Mouse (Mus musculus): ENCODE results near the gene Samsn1. TPM values are rescaled to one million over a fixed set of nuclear protein-coding genes. Genes with fewer than 3 reads are reported as not detected.
"Not testable (repeated sequence)": the region's sequence is repeated elsewhere in the genome, so short reads cannot be mapped to it uniquely, and the experiment has no call there.

Gene Samsn1
- total RNA-seq, 2 experiments from 2014 or later = 0.19 to 0.23 TPM

DNA sequence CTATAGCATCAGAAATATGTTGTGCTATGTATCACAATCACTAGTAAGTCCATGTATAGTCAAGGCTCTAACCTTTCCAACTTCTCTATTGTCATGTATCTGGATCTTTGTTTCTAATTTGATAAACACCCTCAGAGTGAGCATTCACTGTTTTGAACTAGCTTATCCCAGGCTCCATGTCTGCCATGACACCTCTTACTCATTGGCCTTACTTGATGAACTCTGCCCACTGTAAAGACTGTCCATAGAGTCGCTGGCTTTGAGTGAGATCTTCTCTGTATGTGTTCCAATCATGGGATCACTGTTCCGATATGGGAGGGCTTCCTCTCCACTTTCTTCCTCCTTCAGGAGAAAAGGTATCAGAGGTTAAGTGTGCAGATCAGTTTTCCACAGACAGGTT lies 143.2 kb downstream of the Samsn1 start:
- DNase-seq (ENCODE audit: low spot score) = no peak

DNA sequence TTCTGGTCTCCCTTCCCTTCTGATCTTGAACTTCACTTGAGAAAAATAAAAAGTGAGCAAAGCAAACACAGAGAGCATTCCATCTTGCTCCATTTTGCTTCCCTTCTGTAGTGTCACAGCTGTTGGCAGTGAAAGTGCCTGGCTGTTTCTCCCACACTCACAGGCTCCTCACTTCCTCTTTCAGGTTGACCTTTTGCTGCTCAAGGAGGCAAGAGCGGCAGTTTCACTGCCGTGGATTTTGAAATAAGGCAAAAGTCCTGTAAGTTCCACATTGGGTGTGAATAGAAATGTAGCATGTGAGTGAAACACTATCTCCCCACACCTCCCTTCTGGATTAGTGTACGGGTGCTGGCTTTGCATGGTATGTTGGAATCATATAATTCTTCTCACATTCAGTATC lies 144.9 kb downstream of the Samsn1 start:
- no peak for DNase-seq (ENCODE audit: low spot score)

DNA sequence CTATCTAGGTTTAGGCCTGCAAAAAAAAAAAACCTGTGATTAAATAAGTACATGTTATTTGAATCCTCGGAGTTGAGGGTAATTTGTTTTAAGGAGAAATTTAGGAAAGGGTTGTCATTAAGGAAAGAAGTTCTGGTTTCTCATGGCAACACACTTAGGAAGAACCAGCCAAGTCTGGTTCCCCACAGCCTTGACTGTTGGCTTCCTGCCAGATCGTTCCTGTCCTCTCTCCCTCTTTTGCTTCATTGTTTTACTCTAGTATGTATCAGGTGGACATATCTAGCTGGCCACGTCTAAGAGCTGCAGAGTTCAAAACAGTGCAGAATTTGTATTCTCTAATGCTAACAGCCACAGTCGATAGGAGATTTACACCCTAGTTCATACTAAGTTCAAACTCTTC lies 146.2 kb downstream of the Samsn1 start:
- no peak for DNase-seq (ENCODE audit: low spot score)

DNA sequence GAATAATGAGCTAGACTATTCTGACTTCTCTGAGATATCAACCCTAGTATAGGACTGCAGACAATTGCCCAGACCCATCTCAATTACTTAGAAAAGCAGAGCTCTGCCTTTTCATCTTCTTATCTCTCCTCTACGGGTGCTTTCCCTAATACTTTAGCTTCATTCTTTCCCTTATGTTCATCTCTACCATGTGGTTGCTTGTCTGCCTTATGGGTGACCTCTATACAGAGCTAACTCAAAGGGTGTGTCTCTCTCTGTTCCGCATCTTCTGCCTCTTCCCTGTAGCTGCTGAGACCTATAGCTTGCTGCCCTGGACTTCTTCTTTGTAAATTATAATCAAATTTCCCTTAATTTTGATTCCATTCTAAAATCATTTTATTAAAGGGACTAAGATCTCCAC lies 147.6 kb downstream of the Samsn1 start:
- DNase-seq (ENCODE audit: low spot score) = no peak

DNA sequence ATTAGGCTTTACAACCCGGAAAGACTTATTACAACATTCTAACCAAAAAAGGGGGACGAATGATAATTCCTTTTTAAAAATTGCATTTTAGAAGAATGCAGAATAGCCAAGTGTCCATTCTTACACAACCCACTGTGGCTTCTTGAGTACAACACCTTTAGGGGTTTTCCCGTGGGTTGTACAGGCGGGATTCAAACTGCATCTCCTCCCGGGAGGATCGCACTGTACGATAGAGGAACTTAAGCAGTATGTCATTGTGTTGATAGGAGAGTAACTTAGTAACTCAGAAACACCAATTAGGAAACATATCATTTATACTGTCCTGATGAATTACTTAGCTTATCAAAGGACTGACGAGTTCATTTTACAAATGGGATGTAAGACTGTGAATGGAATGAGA lies 149.8 kb downstream of the Samsn1 start:
- no peak for DNase-seq (ENCODE audit: low spot score)

DNA sequence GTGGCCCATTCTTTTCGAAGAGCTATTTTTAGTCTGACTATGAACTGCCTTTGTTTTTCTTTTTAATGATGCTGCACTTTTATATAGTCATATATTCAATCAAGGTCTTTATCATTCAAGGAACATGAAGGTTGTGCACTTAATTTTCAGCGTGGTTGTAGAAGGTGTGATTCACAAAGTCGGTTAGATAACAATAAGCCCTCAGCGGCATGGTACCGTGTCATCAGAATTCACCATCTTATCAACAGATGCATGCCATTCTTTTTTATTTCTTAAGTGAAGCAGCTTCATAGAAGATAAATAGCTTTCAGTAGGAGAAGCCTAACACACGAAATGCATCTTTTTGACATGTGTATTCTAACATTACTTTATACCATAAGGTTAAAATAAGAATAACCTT lies 154.7 kb downstream of the Samsn1 start:
- DNase-seq (ENCODE audit: low spot score) = no peak

DNA sequence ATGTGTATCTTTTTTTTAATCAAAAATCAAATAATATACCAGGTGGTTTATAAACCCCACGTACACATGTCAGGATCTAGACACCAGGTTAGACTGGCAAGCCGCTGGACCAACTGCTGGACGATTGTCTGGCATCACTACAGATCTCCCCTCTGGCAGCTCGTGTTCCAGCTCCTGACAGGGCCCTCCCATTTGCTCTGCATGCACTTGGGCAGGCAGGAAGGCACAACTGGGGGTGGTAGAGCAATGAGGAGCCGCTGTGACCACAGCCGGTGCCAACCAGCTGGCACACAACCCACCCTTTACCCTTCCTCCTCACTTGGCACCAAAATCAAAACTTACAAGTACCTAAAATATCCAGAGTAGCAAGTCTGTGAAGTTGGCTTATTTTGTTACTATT lies 156.6 kb downstream of the Samsn1 start:
- DNase-seq (ENCODE audit: low spot score) = no peak

DNA sequence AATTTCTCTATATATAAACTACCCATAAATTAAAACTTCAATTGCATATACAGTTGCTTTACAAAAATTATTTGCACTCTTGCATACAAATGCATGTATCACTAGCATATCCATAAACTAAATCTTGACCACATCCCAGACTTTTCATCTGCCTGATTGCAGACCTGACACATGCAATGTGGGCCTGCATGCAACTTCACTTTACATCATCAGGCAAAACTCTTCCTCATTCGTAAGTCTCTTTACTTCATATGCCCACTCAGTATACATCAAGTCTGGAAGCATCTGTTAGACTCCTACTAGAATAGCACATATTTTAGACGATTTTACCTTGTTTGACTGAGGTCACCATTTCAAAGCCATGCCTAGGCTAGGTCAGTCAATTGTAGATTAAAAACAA lies 157.4 kb downstream of the Samsn1 start:
- DNase-seq (ENCODE audit: low spot score) = no peak

DNA sequence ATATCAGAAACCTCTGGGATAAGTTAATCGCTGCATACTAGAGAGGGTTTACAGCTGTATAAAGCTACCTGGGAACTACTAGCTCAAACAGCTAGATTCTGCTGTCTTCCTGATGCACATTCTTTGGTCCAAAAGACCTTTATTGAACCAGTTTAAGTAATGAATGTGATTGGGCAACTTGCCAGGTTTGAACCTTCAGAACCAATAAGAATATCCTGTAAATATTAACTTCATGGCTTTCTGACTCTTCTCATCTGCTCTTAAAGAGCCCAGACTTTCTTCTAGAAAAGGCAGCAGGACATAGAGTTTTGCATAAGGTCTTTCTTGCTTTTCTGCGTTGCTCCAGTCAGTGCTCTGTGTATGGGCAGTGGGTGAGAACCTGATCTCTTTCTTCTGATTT lies 165.7 kb downstream of the Samsn1 start:
- DNase-seq (ENCODE audit: low spot score) = no peak

DNA sequence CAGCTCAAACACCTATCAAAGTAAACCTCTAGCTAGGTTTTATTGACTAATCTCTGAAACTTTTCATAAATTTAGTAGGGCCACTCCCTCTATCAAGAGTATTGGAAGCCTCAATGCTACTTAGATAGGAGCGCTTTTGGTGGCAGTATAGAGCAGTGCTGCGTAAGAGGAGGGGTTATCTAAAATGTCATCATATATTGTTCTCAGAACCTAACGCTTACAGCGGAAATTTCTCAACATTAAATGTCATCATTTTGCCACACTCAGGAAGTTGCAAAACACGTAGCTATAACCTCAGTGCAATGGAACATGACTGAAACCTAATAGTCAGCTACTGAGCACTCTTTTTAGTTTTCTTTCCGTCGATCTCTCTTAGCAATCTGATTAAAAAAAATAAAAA lies 166.7 kb downstream of the Samsn1 start:
- DNase-seq (ENCODE audit: low spot score) = no peak

DNA sequence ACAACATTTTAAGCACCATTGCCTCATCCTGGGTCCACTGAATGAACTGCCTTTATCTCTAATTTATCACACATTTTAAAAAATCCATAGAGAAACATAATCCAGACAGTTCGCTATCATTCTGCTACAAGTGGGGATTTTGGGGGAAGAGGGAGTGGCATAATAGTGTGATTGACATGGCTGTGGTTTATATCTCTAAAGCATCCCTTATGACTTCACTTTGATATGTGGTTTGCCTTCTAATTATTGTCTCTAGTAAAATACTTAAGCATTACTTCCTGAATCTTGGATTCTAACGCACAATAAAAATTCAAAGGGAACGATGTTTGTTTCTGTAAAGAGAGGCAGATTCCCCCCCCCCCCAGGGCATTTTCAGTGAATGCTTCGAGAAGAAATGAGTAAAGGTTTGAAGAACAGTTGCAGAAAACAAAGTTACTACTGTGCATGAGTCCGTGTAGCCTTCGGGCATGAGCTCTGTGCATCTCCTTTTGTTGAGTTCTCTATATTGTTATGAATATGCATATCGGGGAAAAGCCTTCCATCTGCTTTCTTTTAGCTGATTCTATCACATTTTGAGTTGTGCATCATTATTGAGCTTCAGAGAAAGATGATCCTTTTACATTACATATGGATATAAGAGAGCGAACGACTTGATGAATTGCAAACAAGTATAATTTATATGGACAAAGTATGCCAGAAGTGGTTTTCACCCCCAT lies 168.4 kb downstream of the Samsn1 start:
- no peak for DNase-seq (ENCODE audit: low spot score)

DNA sequence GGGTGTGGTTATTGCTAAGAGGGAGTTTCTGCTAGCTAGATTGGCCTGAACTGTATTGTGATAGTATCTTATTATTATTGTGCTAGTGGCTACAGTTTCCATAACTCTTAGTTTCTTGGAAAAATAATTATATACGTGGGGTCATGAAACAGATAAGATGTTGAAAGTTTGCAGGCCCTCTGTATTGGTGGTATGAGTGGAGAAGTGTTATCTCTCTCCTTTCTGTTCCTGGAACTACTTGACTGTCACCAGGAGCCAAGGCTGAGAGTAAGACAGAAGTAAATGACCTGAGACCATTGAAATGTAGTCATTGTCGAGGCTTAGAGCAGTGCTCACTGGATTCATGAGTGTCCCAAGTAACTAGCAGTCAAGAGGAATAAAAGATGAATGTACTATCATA lies 169.6 kb downstream of the Samsn1 start:
- DNase-seq (ENCODE audit: low spot score) = no peak

DNA sequence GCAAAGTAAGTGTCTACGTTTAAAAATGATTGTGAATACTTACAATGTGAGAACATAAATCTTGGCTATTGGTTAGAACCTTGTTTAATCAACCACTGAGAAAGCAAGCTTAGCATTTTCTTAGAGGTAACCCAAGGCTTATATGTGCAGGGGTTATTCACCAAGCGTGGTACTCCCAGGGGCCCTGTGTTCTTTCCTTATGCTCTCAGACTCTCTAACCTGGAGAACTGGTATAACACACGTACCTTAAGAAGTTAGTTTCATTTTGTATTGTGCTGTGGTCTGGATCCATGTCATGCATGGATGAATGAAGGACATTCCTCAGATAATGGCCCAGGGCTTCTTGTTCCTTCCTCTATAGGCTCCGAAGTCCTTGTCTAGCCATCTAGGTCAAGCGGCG lies 173.0 kb downstream of the Samsn1 start:
- no peak for DNase-seq (ENCODE audit: low spot score)

DNA sequence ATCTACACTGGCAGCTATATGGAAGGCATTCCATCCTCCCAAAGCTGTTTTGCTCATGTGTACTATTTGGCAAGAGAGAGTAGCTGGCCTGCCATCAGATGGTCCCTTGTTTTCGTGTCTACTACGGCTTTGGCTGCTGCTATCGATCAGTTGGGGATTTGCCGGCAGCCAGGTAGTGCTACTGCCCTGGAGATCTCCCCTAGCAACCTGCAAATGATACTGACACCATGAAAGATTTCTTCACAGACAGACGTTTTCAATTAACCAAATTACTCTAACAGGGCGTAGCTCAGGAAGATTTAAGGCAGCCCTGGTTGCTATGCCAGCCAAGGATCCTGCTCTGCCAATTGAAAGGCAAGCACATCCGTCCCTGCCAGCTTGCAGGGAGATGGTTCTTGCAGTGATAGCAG lies 178.4 kb downstream of the Samsn1 start:
- DNase-seq (ENCODE audit: low spot score) = no peak

DNA sequence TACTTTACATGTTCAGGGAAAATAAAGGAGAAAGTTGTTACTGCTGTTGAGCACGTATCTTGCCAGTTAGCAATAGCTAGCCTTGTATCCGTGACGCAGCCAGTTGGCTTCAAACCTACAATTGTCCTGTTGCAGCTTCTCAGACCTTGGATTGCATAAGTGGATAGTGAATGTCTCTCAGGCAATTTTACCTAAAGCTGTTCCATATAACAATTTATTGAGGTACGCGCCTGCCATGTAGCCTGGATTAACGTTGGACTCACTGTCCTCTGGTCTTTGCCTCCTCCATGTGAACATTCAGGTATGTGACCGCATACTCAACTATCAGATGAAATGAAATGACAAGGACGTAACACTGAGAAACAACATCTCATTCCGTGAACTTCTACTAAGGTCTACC lies 179.1 kb downstream of the Samsn1 start:
- no peak for DNase-seq (ENCODE audit: low spot score)

DNA sequence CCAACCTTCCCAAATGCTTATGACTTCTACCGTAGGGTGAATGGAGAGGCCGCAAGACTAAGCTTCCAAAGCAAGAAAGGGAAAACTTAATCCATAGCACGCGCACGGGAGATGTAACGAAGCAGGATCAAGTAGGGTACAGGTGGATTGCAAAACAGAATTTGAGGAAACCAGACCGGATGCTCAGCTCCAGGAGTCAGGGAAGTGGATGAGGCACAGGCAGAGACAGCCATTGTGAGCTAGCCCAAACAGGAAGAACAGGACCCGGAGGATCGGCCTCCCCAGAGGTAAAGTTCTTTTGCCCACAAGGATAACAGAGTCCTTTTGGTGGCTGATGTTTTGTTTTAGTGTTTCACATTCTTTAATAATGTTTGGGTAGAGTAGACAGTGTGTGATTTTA lies 179.5 kb downstream of the Samsn1 start:
- no peak for DNase-seq (ENCODE audit: low spot score)

DNA sequence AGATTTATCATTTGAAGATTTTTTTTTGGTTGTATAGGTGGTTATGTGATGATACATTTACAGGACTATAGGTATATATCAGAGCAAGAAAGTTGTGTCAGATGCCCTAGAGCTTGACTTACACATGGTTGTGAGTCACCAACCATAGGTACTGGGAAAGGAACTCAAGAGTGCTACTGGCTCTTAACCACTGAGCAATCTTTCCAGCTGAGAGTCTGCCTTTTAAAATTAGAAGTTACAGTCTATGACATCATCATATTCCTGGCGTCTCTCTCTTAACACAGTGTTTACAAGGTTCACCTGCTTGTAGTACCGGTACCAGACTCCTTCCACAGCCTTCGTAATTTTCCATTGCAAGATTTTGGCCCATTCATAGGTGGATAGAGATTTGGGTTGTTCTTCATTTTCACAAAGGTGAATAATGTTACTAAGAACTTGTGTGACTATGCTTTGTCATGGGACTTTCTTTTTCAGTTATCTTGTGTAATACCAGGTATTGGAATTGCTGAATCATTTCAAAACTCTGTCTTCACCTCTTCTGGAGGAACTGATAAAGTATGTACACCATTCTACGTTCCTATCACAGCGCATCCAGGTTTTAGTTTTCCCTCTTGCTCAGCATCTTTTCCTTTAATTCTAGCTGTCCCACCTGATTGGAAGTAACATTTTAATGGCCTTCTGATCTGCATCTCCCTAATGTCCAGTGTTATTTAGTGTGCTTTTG lies 184.2 kb downstream of the Samsn1 start:
- no peak for DNase-seq (ENCODE audit: low spot score)

DNA sequence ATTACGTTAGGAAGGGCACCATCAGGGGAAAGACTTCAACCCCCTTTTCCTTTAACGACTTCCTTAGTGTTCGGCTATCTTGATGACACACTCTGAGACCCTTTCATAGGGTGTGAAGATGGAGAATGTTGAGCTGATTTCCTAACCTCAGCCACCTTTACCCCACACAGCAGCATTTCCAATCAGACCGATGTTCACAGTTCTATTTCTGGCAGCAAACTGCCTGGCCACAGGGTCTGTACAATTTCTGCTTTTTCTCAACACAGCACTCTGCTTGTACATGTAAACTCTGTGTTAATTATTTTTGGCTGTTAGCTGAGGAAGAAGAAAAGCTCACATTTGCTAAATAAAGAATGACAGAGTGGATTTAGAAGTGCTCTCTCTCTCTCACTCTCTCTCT lies 190.7 kb downstream of the Samsn1 start:
- DNase-seq (ENCODE audit: low spot score) = no peak

DNA sequence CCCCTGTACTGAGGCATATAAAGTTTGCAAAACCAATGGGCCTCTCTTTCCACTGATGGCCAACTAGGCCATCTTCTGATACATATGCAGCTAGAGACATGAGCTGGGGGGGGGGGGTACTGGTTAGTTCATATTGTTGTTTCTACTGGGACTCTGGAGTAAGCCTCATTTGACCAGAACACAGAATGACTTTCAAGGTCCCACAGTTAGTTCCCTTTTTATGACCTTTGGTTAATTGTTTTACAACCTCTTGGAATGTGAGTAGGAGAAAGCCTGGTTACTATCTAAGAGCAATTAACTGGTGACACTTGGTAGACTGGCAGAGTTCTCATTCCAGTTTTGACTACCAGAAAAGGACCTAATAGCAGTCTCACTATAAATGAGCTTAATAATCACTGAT lies 195.1 kb downstream of the Samsn1 start:
- not testable (repeated sequence) for DNase-seq (ENCODE audit: low spot score)

DNA sequence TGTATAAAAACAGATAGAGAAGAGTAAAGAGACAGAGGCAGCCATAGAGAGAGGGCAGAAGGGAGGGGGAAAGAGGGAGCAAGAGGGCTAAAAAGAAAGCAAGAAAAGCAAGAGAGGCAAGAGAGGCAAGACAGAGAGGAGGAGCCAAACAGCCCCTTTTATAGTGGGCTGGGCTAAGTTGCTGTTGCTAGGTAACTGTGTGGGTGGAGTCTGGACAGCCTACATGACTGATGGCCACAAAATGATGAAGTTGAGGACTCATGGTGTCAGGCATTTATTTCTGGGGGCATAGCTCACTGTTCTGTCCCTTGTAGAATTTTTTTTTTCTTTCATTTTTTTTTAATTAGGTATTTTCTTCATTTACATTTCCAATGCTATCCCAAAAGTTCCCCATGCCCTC lies 195.6 kb downstream of the Samsn1 start:
- no peak for DNase-seq (ENCODE audit: low spot score)

DNA sequence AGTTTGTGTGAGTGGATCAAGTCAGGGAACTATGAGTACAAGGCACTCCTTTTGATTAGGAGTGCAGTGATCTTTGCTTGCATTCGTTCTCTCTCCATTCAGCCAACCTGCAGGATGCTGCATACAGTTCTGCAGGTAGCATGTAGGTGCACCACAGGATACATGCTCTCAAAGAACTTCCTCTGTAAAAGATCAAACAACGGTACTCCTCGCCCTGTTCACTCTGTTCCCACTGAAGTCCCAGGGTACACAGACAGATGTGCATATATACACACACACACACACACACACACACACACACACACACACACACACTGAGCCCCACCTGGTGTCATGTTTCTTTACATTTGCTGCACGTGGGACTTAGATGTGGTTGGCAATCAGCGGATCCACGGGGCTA lies 198.9 kb downstream of the Samsn1 start:
- DNase-seq (ENCODE audit: low spot score) = no peak

DNA sequence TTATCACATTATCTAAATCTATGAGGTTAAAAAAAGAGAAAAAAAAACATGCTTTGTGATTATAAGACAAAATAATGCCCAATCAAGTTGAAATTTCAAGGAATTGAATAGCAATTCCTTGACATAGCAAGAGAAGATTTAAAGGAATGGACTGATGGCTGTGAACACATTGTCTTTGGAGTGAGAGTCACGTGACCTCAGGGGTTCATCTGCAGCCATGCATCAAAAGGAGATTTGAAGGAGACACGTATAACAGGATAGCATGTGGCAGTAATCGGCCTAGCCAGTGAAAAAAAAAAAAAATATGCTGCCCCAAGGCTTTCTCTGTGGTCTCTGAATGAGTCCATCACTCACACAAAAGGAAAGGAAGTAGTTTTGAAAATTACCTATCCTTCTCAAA lies 201.1 kb downstream of the Samsn1 start:
- DNase-seq (ENCODE audit: low spot score) = no peak
